Mouse (Mus musculus): ENCODE measurements around the gene Mfsd6. TPM values are rescaled to one million over a fixed set of nuclear protein-coding genes. Genes with fewer than 3 reads are reported as not detected.

The Mfsd6 gene
- 10 to 100 TPM; 68.2 to 69.5 TPM for total RNA-seq (2021)
- long read RNA-seq, partial matches to known transcripts: 4 of 23 reads
- long read RNA-seq, other reads (novel, unspliced or antisense): 14 of 23 reads

GRCm38 (mm10) chr1:52727056-52727900 lies at the start of gene Mfsd6:
TSS of gene Mfsd6 (minus strand) at chr1:52727462.
- DNase-seq (ENCODE audit: low spot score in 2 of 2): peak; percentile 55 to 68

DNA sequence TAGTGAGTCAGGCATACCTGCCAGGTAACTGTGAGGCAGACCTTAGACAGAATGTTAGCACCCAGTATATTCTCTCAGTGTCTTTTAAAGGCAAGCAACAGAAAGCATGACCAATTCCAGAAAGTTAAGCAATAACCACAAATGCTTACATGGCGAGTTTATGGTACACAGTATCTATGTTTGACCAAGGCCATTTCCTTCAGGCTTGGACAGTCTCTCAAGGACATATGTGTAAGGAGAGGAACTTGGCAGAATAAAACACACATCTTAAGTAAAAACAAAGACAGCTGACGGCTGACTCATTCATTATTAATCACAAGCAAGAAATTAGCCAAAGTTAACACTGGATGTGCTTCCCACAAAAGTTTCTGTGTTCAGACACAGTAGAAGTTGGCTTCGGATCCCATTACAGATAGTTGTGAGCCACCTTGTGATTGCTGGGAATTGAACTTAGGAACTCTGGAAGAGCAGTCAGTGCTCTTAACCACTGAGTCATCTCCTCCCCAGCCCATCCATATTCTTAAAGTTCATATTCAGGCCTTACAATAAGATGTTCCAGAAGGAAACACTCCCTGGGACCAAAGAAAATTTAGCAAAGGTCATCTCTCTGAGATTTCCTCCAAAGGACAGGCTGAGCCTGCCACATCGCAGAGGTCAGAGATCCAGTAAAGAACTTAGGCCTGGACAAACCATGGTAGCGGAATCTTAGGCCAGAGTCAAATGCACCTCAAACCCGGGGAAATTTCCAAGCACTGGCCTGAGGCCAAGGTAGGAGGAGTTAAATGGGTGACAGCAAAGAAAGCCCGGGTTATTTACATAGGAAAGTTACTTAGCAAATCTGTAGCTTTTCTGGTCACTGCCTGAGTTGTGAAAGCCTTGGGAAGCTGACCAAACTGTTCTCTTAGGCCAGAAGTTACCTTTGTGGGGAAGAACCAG lies 38.2 kb upstream of the Mfsd6 start:
- DNase-seq (ENCODE audit: low spot score in 2 of 2): no peak

GRCm38 (mm10) chr1:52763894-52764809 lies 36.9 kb upstream of the Mfsd6 start:
- DNase-seq (ENCODE audit: low spot score in 2 of 2): no peak

DNA sequence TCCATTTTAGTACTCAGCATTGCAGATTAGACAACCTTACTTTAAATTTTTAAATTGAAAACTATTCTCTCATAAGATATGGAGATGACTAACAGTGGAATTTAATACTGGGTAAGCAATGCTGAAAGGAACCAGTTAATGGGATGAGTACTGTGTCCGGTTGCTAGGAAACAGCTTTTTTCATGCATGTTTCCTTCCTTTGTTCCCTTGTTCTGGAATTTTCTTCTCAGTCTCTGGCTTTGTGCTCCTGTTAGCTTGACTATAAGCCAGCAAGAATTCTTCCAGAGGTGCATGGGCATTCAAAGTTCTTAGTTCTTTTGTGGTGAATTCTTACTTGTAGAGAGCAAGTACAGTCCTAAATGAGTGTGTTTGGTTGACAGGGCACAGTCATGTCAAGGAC lies 30.9 kb upstream of the Mfsd6 start:
- no peak for DNase-seq (ENCODE audit: low spot score in 2 of 2)

DNA sequence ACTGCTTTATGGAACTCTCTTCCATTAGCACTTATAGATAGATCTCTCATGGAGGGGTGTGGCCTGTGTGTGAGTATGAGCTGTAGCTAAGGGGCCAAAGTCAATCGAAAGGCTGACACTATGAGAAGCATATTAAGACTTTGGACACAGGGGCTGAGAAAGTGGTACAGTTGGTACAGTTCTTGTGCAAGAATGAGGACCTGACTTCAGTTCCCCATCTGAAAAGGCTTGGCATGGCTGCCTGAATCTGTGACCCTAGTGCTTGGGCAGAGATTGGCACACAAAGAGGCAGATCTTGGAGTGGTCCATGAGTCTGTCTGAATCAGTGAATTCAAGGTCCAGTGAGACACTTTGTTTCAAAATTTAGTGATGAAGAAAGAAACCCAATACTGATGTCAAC lies 27.1 kb upstream of the Mfsd6 start:
- no peak for DNase-seq (ENCODE audit: low spot score in 2 of 2)

DNA sequence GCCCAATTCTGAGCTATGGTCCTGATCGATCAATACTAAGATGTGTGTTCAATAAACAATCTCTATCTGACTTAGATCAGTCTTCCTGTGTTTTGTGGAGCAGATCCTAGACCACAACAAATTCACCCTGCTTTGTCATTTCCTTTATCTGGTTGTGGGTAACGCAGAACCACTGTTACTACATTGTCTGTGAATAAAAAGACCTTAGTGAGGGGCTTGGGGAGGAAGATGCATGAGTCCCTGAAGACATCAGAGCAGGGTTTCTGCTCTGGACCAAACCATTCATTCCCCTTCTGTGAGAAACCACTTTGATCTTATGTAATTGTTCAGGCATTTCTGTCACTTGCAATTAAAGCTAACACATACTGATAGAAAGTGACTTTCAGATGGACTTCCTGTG lies 26.6 kb upstream of the Mfsd6 start:
- DNase-seq (ENCODE audit: low spot score in 2 of 2): no peak

DNA sequence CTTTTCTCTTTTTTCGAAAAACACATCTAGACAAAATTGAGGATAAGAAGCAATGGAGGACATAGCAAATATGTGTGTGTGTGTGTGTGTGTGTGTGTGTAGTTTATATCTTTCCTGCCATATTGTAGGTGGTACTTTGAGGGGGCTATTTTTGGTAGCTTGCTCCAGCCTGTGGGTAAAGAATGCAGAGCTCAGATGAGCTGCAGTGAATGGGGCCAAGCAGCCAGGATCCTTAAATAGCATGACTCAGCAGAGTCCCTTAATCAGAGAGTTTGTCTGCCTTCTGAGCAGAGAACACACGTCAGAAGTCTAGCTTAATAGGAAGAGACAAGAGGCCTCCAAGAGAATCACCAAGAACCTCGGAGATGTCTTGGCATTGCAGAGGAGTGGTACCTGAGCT lies 25.4 kb upstream of the Mfsd6 start:
- no peak for DNase-seq (ENCODE audit: low spot score in 2 of 2)

DNA sequence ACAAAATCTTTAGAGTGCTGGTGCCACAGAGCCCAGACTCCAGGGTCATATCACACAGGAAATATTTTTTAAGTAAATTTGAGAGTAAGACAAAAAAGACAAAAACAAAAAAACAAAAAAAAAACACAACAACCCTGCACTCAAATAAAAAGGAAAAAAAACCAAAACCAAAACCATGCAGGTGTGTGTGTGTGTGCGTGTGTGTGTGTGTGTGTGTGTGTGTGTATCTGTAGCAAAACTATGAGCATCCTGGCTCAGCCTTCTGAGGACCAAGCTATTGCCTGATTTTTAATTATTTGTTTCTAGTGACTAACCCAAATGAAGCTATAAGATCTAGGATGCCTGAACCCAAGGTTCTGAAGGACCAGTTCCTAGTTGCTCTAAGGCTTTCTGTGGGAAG lies 24.4 kb upstream of the Mfsd6 start:
- no peak for DNase-seq (ENCODE audit: low spot score in 2 of 2)

DNA sequence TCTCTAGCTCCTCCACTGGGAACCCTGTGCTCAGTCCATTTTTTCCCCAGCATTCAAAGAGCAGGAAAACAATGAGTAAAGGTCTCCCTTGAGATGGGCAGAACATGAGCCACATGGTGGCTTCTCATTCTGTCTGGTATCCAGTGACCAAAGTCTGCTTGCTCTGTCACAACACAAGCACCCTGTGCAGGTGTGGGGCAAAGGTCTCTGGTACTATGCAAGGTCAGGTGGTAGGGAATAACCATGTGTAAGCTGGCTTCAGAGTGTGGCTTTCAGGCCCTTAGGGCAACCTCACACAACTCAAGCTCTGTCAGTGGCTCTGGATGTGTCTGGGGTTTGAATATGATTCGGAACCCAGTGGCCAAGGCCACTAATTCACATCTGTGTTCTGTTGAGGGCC lies 22.7 kb upstream of the Mfsd6 start:
- no peak for DNase-seq (ENCODE audit: low spot score in 2 of 2)

- peak; percentile 79 to 80 for DNase-seq (ENCODE audit: low spot score in 2 of 2)
Measured at GRCm38 (mm10) chr1:52748260-52748659, 21.0 kb upstream of the Mfsd6 start.

DNA sequence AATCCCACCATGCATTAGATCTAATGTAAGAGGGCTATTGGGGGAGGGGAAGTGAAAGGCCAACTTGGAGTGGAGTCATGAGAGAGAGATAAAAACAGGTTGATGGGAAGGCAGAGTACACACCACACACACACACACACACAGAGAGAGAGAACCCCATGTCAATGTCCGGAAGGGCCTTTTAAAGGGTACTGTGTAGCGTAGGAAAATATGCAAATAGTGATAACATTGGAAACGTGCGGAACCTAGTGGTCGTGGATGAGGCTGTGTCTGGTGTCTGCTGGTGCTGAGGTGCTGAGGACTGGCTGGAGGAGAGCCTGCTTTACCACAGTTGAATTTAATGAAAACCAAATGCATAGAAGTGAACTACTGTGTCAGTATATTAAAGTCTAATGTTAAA lies 15.3 kb upstream of the Mfsd6 start:
- no peak for DNase-seq (ENCODE audit: low spot score in 2 of 2)

- no peak for DNase-seq (ENCODE audit: low spot score in 2 of 2)
Measured at GRCm38 (mm10) chr1:52734208-52734607, 6.9 kb upstream of the Mfsd6 start.

DNA sequence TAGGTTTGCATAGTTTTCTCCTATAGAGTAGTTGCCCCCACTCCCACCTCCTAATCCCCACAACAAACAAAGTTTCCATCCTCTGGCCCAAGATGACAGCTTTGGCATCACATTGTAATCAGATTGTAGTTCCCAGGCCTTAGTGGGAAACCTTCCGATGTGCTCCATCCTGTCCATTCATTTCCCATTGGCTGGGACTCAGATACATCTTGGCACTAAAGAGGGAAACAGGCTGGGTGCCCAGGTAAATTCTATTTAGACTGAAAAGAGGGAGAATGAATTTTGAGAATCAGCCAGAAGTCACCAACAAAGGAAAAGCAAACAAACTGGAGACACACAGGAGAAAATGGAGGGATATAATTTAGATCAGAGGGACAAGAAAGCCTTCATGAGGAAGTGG lies 3.0 kb upstream of the Mfsd6 start:
- DNase-seq (ENCODE audit: low spot score in 2 of 2): no peak

DNA sequence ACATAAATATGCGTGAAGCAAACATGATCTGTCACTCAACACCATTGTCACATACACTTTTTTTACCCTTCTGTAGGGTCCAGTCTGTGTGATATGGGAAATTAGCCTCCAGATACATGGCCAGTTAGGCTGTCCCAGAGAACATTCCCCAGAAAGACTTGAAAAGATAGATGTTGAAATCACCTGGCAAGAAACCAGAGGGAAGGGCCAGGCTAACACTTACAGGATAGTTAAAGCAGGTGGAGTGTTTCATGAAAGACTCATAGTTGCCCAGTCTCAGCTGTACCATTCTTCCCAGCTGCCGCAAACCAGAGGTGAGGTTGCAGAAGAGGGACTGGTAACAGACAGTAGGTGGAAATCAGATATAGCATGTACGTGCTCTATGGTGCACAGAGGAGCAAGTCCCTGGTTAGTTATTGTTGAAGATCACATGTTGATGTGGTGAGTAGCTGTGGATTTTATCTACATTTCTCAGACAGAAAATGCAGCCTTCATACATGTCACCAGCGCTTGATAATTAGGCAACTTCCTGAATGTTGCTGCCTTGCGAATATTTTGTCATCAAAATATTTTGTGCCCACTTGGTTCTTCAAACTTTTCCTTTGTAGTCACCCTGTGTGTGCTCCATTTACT lies 1.7 kb upstream of the Mfsd6 start:
- DNase-seq (ENCODE audit: low spot score in 2 of 2): no peak

DNA sequence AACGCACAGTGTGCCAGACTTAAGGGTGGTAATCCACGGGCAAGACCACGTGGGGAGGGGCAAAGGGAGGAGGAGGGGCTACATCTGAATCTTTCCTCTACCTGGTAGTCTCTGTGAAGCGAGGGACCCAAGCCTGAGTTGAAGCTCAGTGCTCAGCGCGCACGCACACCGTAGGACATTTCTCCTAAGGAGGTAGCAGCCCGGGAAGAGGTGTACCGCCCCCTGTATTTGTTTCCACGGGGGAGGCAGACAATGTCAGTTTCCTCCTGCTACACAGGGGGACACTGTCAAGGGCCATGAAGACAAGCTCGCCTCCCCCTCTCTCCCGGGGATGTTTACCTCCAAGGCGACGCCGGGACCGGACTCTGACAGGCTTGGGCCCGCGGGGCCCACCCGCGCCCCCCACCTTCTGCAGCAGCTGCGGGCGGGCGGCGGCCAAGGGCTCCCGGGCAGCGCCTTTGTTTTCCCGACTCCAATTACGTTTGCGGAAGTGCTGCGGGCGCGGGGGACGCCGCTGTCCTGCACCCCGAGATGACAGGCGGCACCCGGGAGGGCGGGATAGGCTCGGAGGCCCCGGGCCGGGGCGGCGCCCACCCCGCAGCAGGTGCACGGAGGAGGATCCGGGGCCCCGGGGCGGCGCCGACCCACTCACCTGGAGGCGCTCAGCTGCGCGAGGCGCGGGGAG lies 749 bp downstream of the Mfsd6 start:
- DNase-seq (ENCODE audit: low spot score in 2 of 2): peak; percentile 49 to 71

- no peak for DNase-seq (ENCODE audit: low spot score in 2 of 2)
Measured at GRCm38 (mm10) chr1:52722586-52722985, 4.7 kb downstream of the Mfsd6 start.

- peak; percentile 67 to 70 for DNase-seq (ENCODE audit: low spot score in 2 of 2)
Measured at GRCm38 (mm10) chr1:52719096-52719495, 8.2 kb downstream of the Mfsd6 start.

- DNase-seq (ENCODE audit: low spot score in 2 of 2): no peak
Measured at GRCm38 (mm10) chr1:52718068-52718748, 9.1 kb downstream of the Mfsd6 start.

GRCm38 (mm10) chr1:52714451-52714850 lies 12.8 kb downstream of the Mfsd6 start:
- DNase-seq (ENCODE audit: low spot score in 2 of 2): no peak

Measured in layer of hippocampus, postnatal 10 days (tissue).